Mouse (Mus musculus) liver, embryonic 16.5 days (tissue): ENCODE measurements at regions not wholly inside any gene's neighbourhood (a gene's known extent, or its start where the extent isn't known, plus 50 kb on each side); places are given as distances from the start of the nearest gene placed in this dataset.
"Not testable (repeated sequence)": the region's sequence is repeated elsewhere in the genome, so short reads cannot be mapped to it uniquely, and the experiment has no call there.

Experiments
- ATAC-seq: fragments of 200-750 bp; cut with Nextera tagmentation; 2 replicates; pipeline ENCODE4 v1.8.0; 2017; ENCODE audit warnings: low read depth, mild to moderate bottlenecking, moderate number of reproducible peaks, moderate library complexity
- H3K27ac ChIP-seq: fragments of 300-500 bp; sonication (generic); 2 replicates; pipeline ENCODE4 v1.5.1; 2014; ENCODE audit warnings: mild to moderate bottlenecking, low read length
- H3K27me3 ChIP-seq: fragments of 300-500 bp; sonication (generic); 2 replicates; pipeline ENCODE4 v1.6.1; 2014; ENCODE audit warnings: low read depth, low read length, mixed read lengths; ENCODE audit not compliant: control insufficient read depth, insufficient read depth
- H3K36me3 ChIP-seq: fragments of 300-500 bp; sonication (generic); 2 replicates; pipeline ENCODE4 v1.6.1; 2014; ENCODE audit warnings: mild to moderate bottlenecking; ENCODE audit not compliant: control insufficient read depth, insufficient read depth
- H3K4me1 ChIP-seq: fragments of 300-500 bp; sonication (generic); 2 replicates; pipeline ENCODE4 v1.6.1; 2014; ENCODE audit warnings: low read depth, low read length, mixed read lengths; ENCODE audit not compliant: control insufficient read depth
- H3K4me2 ChIP-seq: fragments of 300-500 bp; sonication (generic); 2 replicates; pipeline ENCODE4 v1.6.1; 2014; ENCODE audit warnings: low read depth, low read length, mixed read lengths
- H3K4me3 ChIP-seq: fragments of 300-500 bp; sonication (generic); 2 replicates; pipeline ENCODE4 v1.5.1; 2014; ENCODE audit warnings: low read depth, mild to moderate bottlenecking, low read length
- H3K9ac ChIP-seq: fragments of 300-500 bp; sonication (generic); 2 replicates; pipeline ENCODE4 v1.6.1; 2014; ENCODE audit warnings: low read depth, low read length
- H3K9me3 ChIP-seq: fragments of 300-500 bp; sonication (generic); replicated peaks from 2 replicates; pipeline ENCODE4 v1.6.1; 2016; ENCODE audit warnings: low read length; ENCODE audit not compliant: control insufficient read depth
- WGBS: fragments of 180-500 bp; shearing (Covaris S2); extraction: QIAGEN DNeasy Blood & Tissue Kit; methylation state at CpG from one replicate; pipeline ENCODE4 v1.1.7; 2014; ENCODE audit not compliant: insufficient replicate concordance; 5-methylcytosine and 5-hydroxymethylcytosine counted together

DNA sequence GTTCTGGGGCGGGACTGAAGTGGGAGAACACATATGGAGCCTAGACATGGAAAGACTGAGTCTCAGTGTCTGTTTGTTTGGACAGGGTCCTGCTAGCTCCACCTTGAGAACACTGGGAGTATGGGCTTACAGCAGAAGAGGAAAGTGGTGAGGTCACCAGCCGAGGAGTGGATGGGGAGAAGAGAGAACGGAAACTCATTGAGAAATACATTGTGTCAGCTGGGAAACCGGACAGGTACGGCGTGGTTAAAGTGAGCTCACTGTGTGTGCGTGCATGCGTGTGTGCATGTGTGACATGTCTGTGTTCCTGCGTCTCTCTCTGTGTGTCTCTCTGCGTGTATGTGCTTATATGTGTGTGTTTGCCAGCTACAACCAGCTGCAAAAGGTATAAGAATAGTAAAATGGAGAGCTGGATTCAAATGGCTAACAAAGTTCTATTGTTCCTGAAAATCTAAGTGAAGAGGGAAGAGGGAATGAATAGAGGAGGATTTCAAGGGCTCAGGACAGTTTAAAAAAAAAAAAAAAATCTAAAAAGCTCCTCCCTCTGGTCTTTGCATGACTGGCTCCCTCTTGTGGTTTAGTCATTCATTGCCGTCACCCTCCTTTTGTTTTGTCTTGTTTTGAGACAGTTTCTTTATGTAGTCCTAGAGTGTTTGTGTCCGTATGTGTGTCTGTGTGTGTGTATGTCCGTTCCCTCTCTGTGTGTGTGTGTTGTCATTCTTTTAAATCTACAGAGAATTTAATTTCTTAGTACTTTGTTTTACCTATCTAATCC lies 52.0 kb upstream of the Ak4 start:
- ATAC-seq, result no peak
- WGBS, result 45% methylated on average over 13 of the region's 13 CpGs
- Histone ChIP-seq H3K27me3 (no peaks in the 10 kb centered on the region), H3K4me1 (no peaks in the 10 kb centered on the region), H3K4me2 (no peak overlapping the region), H3K27ac (no peak overlapping the region), H3K9ac (no peak overlapping the region), H3K9me3 (no peaks in the 10 kb centered on the region), H3K36me3 (no peaks in the 10 kb centered on the region), H3K4me3 (no peak overlapping the region)

DNA sequence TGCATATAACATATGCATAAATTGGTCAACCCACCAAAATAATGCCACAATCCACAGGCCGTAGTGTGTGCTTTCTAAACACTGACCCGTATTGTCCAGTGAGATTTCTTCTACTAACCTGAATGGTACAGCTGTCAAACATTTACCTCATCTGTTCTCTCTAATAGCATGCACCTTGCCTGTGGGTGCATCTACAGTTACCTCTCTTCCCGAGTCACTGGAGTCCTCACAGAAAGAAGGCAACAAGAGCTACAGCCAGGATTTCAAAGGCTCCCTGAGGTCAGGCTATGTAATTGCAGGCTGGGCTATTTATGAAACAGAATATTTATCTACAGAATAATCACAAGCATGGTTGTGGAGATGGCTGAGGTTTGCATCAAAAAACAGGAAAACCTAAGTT lies 53.8 kb upstream of the Ak4 start:
- WGBS, result 67% methylated on average over 3 of the region's 3 CpGs
- H3K36me3 ChIP-seq, result no peaks in the 10 kb centered on the region
- no peaks in the 10 kb centered on the region for H3K4me1 ChIP-seq
- H3K9me3 ChIP-seq, result no peaks in the 10 kb centered on the region
- ATAC-seq, result no peak
- no peak overlapping the region for H3K27ac ChIP-seq
- no peaks in the 10 kb centered on the region for H3K27me3 ChIP-seq
- no peak overlapping the region for H3K4me3 ChIP-seq
- no peak overlapping the region for H3K4me2 ChIP-seq
- no peak overlapping the region for H3K9ac ChIP-seq

DNA sequence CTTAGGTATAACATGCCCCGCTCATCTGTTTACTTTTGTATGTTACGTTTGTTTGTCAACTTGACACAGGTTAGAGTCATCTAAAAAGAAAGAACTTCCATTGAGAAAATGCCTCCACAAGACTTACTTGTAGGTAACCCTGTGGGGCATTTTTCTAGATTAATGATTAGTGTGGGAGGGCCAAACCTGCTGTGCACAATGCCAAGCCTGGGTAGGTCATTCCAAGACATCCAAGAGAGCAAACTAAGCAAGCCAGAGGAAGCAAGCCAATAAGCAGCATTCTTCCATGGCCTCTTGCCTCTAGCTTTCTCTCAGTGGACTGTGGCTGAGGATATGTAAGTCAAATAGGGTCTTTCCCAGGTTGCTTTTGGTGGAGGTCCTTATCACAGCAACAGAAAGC lies 54.4 kb upstream of the Ak4 start:
- H3K27me3 ChIP-seq, result no peaks in the 10 kb centered on the region
- H3K36me3 ChIP-seq, result no peaks in the 10 kb centered on the region
- ATAC-seq, result no peak
- no peak overlapping the region for H3K4me2 ChIP-seq
- no peak overlapping the region for H3K4me3 ChIP-seq
- H3K27ac ChIP-seq, result no peak overlapping the region
- no peak overlapping the region for H3K9ac ChIP-seq
- 67% methylated on average over 2 of the region's 2 CpGs for WGBS
- no peaks in the 10 kb centered on the region for H3K4me1 ChIP-seq
- H3K9me3 ChIP-seq, result no peaks in the 10 kb centered on the region

DNA sequence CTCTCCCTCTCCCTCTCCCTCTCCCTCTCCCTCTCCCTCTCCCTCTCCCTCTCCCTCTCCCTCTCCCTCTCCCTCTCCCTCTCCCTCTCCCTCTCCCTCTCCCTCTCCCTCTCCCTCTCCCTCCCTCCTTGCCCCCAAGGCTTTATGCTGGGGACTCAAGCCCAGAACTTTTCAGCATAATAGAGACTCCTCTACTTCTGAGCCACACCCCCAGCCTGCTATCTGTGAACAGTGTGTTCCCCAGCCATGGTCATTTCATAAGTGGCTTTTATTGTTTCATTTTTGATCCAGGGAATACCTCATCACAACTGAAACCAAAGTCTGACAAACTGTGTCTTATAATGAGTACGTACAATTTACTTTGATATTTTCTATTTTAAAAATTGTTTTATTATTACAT lies 55.8 kb upstream of the Ak4 start:
- not testable (repeated sequence) for H3K27ac ChIP-seq, H3K9me3 ChIP-seq, H3K36me3 ChIP-seq, H3K9ac ChIP-seq, H3K4me3 ChIP-seq, ATAC-seq, H3K4me1 ChIP-seq, H3K4me2 ChIP-seq, H3K27me3 ChIP-seq
- 65% methylated on average over 1 of the region's 1 CpGs for WGBS

DNA sequence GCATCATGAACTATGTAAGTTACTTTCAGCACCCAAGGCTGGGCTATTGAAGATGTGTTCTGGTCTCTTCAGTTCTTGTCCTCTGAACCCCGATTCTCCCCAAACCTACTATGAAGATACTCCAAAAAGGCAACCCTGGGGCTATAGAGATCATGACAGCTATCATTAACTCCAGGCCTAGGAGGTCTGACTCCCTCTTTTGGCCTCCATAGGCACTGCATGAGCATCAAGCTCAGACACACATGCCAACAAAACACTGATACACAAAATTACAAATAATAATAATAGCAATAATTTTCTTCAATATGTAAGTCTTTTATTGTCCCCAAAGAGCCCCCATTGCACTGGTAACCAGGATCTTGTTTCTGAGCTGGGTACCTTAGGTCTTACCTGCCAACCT lies 57.3 kb upstream of the Ak4 start:
- WGBS, result 95% methylated on average over 1 of the region's 1 CpGs
- no peak overlapping the region for H3K9ac ChIP-seq
- no peak overlapping the region for H3K4me3 ChIP-seq
- no peak overlapping the region for H3K4me2 ChIP-seq
- ATAC-seq, result no peak
- peaks cover 9% of the 10 kb centered on the region for H3K4me1 ChIP-seq
- H3K36me3 ChIP-seq, result no peaks in the 10 kb centered on the region
- no peak overlapping the region for H3K27ac ChIP-seq
- no peaks in the 10 kb centered on the region for H3K9me3 ChIP-seq
- no peaks in the 10 kb centered on the region for H3K27me3 ChIP-seq

DNA sequence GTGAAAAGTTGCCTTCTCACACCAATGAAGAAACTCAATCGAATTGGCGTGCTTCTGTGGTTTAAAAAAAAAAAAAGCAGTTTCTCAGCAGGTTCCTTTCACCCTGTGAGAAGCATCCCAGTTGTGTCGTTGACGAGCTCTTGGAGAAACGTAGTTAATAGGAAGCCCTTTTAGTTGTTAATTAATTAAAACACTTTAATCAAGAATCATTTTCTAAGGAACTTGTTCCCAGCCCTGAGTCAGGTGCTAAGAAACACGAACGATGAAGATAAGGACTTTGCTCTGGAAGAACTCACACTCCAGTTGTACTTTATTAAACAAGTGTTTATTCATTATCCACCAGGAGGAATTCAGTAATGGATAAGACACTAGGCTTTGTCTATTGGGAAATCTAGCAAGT lies 58.8 kb upstream of the Ak4 start:
- 70% methylated on average over 7 of the region's 7 CpGs for WGBS
- no peak overlapping the region for H3K4me3 ChIP-seq
- no peaks in the 10 kb centered on the region for H3K36me3 ChIP-seq
- H3K9ac ChIP-seq, result no peak overlapping the region
- H3K27ac ChIP-seq, result no peak overlapping the region
- no peaks in the 10 kb centered on the region for H3K9me3 ChIP-seq
- no peaks in the 10 kb centered on the region for H3K27me3 ChIP-seq
- peaks cover 10% of the 10 kb centered on the region for H3K4me1 ChIP-seq
- no peak overlapping the region for H3K4me2 ChIP-seq
- no peak for ATAC-seq

DNA sequence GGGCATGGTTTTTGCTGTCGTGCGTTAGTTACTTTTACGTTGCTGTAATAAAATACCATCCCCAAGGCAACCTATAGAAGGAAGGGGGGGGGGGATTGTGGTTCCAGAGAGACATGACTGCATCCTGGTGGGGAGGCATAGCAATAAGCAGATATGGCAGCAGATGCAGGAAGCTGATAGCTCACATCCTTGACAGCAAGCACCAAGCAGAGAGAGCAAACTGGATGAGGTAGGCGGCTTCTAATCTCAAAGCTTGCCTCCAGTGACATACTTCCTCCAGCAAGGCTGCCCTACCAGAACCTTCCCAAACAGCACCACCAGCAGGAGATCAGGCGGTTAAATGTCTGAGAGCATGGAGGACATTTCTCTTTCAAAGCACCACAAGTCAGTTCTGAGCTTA lies 60.0 kb upstream of the Ak4 start:
- ATAC-seq, result peak; percentile 43
- H3K4me2 ChIP-seq, result no peak overlapping the region
- 50% methylated on average over 5 of the region's 5 CpGs for WGBS
- H3K27me3 ChIP-seq, result no peaks in the 10 kb centered on the region
- no peak overlapping the region for H3K27ac ChIP-seq
- no peaks in the 10 kb centered on the region for H3K36me3 ChIP-seq
- H3K9me3 ChIP-seq, result no peaks in the 10 kb centered on the region
- H3K9ac ChIP-seq, result no peak overlapping the region
- peaks cover 11% of the 10 kb centered on the region for H3K4me1 ChIP-seq
- H3K4me3 ChIP-seq, result no peak overlapping the region

DNA sequence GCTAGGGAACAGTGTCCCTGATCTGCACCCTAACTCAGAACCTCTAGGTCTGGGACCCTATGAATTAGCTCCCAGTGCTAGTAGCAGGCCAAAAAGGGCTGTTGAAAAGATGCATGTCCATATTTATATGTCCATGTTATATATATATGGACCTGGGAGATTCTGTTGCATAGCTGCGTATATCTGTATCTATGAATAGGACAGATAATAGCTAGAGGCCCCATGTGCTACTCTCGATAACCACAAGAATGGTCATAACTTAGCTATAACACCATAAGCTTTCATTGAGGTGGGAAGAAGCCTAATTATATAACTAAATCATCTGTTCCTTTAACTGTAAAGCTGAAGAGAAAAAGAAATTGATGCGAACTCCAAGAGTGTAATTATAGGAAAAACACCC lies 60.6 kb upstream of the Ak4 start:
- no peaks in the 10 kb centered on the region for H3K9me3 ChIP-seq
- no peaks in the 10 kb centered on the region for H3K27me3 ChIP-seq
- H3K27ac ChIP-seq, result no peak overlapping the region
- H3K36me3 ChIP-seq, result no peaks in the 10 kb centered on the region
- H3K9ac ChIP-seq, result no peak overlapping the region
- WGBS, result 49% methylated on average over 3 of the region's 3 CpGs
- peak; percentile 49 for ATAC-seq
- H3K4me2 ChIP-seq, result no peak overlapping the region
- peaks cover 11% of the 10 kb centered on the region for H3K4me1 ChIP-seq
- no peak overlapping the region for H3K4me3 ChIP-seq

DNA sequence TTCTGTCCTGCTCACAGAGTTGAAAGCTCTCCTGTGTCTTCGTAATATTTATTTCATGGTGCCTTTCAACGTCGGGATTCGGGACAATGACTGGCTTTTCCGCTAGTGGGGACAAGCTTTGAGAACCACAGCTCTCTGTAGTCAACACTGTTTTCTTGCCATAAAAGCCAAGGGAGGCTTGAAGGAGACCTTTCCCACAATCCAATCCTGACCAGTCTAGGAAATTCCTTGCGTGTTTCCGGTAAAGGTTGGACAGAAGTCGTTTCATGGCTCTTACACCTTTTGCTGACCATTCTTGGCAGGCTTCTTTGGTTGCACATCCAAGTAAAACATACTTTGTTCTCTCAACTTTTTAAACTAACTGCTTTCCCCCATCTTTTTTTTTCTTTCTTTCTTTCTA lies 61.2 kb upstream of the Ak4 start:
- Histone ChIP-seq H3K27ac (peak overlapping the region; percentile 60), H3K9ac (no peak overlapping the region), H3K36me3 (no peaks in the 10 kb centered on the region), H3K4me2 (peak overlapping the region; percentile 96), H3K4me3 (peak overlapping the region; percentile 71), H3K4me1 (peaks cover 11% of the 10 kb centered on the region), H3K27me3 (no peaks in the 10 kb centered on the region), H3K9me3 (no peaks in the 10 kb centered on the region)
- WGBS, result 74% methylated on average over 8 of the region's 8 CpGs
- ATAC-seq, result no peak
